Mouse (Mus musculus) telencephalon, adult 2 months (tissue): Measurements from ENCODE around the gene Myl12a.

ENCODE experiments used
- DNase-seq: peaks from one replicate; pipeline ENCODE4 v3.0.0-alpha.2; 2011; ENCODE audit warnings: low read depth, low spot score

Gene Myl12a

GRCm38 (mm10) chr17:71010646-71011242, 8.1 kb upstream of the Myl12a start:
- no peak for DNase-seq

- DNase-seq = no peak
Measured at GRCm38 (mm10) chr17:71009751-71010150, 7.1 kb upstream of the Myl12a start.

DNA sequence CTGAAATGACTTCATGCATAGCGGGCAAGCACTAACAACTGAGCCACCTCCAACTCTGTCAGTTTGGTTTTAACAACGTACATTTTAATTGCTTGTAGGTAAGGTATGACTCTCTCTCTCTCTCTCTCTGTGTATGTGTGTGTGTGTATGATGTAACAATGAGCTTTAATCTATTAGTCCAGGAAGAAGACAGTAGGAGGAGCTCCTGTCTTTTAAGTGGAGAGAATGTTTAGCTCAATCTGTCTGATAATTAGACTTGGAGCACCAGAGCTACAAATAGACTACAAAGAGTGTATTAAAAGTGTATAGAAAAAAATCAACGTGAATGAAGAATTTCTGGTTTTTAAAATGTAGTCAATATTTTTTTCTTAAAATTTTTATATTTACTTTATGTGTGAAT, 6.0 kb upstream of the Myl12a start:
- no peak for DNase-seq

DNA sequence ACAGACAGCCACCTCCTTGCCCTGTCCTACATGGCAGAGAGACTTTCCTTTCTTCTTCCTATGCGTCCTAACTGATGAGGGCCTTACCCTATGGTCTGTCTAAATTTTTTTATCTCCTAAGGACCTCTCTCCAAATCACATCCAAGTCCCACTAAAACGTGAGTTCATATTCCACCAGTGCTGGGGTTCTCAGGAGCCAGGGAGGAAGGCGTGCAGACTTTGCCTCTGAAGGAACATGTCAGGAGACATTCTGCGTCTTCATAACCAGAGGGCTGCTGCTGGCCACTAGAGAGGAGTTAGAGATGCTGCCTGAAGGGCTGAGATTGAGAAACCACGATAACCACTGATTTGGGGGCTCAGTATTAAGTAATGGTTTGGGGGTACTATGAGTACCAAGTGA, 4.3 kb upstream of the Myl12a start:
- DNase-seq = no peak

DNA sequence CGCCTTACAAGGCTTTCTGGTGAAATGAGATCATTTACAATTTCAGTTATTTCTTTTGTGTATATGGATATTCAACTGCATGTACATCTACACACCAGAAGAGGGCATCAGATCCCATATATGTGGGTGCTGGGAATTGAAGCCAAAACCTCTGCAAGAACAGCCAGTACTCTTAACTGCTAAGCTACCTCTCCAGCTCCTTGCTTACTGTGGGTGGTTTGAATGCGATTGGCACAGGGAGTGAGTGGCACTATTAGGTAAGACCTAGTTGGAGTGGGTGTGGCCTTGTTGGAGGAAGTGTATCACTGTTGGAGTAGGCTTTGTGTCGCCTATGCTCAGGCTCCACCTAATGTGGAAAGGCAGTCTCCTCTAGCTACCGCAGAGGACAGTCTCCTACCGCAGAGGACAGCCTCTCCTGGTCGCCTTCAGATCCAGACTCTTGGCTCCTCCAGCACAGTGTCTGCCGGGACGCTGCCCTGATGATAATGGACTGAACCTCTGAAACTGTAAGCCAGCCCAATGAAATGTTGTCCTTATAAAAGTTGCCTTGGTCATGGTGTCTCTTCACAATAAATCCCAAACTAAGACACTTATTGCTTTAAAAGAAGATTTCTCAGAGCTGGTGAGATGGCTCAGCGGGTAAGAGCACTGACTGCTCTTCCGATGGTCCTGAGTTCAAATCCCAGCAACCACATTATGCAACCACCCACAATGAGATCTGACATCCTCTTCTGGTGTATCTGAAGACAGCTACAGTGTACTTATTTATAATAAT, 1.7 kb upstream of the Myl12a start:
- no peak for DNase-seq

DNA sequence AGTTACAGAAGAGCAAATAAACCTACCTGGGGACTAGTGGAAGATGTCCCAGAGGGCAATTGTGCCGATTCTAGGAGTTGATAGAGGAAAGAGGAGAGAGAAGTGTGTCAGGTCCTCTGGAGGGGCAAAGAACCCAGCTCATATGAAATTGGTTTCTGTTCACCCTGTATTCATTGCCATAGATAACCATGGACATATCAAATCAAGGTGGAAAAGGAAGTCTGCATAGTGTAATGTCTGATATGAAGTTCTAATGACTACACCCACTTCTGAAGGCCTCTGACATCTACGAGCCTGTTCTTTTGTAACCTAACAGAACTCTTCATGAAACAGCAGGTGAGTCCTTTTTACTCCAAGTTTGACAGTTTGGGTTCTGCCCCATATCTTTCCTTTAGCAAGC, 1.0 kb upstream of the Myl12a start:
- no peak for DNase-seq

- no peak for DNase-seq
Measured at GRCm38 (mm10) chr17:71003112-71003511, 434 bp upstream of the Myl12a start.

DNA sequence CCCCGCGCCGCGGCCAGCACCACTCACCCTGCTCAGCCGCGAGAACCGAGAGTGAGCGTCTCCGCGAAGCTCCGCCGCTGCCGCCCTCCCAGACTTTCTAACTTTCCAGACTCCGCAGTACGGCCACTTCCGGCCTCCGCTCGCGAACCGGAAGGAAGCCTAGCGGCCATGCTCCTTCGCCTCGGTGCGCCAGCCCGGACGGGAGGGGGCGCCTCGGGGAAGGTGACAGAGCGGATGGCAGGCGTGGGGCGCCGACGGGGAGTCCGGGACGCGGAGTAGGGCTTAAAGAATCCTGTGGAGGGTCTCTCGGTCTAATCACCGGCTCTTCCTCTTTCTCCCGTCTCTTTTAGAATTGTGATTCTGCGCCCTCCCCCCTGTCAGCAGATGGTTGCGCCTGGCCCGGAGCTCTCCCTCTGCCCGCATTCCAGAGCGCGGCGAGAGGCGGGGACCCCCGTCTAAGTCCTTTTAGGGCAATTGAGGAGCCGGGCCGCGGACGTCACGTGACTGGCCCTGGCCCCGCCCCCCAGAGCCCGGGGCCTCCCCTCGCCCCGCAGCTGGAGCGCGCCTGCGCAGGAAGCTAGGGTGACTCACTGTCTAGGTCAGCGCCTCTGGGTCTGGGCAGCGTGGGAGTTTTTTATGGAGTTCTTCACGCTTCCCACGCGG, 466 bp downstream of the Myl12a start, which contains the start of gene Myom1:
Gene Myom1, plus strand, starts transcription at position 553 of the 663 bp plus-strand sequence.
- DNase-seq = peak; percentile 89

- DNase-seq = no peak
Measured at GRCm38 (mm10) chr17:71001699-71002080, 988 bp downstream of the Myl12a start.

GRCm38 (mm10) chr17:71001067-71001466, 1.6 kb downstream of the Myl12a start:
- DNase-seq = no peak

DNA sequence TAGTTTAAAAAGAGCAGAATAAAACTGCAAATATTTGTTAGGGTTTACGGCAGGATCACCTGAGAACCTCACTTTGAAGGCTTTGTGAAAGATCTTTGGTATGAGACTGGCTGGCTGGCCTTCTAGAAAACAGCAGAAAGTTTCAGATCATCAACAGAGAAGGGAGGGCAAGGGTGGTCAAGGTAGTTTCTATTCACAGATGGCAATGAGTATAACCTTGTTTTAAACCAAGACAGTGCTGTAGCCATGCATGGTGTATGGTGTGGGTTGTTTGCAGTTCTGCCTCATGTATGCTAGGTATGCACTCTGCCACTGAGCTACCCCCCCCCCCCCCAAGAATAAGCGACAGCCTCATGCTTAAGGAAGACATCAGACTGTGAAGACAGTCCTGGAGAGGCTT, 2.4 kb downstream of the Myl12a start:
- no peak for DNase-seq

- no peak for DNase-seq
Measured at GRCm38 (mm10) chr17:70999187-70999586, 3.5 kb downstream of the Myl12a start.

DNA sequence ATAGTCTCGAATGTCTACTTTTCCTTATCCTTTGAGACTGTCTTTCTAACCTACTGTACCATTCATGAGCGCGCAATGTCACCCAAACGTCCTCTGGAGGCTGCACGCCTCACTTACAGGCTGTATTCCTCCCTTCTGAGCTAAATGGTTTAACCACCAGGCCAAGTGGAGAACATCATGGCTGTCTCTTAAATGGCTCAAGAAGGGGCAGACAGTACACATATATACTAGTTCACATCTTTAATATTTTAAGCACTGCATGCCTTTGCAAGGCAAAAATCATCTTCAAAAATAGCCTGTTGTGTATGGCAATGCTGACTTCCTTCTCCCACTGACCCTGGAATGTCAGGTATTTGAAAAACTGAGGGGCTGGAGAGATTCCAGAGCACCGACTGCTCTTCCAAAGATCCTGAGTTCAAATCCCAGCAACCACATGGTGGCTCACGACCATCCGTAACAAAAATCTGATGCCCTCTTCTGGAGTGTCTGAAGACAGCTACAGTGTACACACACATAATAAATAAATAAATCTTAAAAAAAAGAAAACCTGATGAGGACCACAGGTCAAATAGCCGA, 4.2 kb downstream of the Myl12a start:
- DNase-seq = no peak

DNA sequence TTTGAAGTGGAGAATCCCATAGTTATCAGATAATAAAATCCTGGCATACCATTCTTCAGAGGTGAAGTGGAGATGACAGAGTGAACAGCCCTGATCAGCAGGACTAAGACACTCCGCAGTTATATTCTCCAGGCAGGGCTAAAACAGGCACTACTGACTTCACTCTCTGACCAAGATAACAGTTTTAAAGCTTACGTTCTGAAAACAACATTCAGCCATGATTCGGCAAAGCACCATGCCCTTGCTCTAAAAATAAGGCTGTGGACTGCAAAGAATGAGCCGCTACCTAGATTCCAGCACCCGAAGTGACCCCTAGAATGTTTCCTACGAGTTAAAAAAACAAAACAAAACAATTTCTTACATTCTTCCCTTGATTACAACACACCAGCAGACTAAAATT, 4.8 kb downstream of the Myl12a start:
- DNase-seq = no peak

- DNase-seq = no peak
Measured at GRCm38 (mm10) chr17:70995551-70995950, 7.1 kb downstream of the Myl12a start.

- DNase-seq = no peak
Measured at GRCm38 (mm10) chr17:70994671-70995070, 8.0 kb downstream of the Myl12a start.

DNA sequence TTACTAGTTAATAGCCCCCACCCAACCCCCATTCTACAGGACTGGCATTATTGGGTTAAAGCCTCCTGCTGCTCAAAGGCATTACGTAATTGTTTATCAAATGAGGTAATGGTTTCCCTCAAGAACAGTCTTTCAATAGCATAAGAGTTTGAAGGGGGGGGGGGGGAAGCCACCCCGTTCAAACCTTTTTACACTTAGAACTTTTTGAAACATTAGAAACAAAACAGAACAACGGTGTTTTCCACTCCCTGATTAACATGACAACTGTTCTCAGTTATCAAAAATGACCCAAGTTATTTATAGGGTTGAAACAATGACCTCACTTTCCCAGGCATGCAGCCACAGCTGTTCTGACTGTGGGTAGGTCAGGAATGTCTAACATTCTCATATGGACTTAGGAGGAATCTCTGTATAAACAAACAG, 9.3 kb downstream of the Myl12a start:
- no peak for DNase-seq

DNA sequence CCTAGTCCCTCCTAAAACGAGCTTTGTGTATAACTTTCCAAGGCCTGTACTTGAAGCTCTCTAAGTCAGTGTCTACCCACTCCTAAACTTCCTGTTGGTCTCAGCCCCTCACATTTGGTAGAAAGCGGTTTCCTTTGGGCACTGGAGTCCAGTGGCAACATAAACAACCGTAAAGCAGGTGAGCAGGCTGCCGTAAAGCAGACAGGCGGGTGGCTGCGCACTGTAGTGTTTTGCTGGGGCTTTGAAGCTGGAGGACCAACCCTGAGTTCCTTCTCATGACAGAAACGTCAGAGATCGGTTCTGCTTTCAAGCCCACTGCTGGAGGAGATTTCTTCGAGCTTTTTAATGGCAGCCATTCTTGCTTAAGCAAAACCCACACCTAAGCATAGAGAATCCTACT, 10.0 kb downstream of the Myl12a start:
- DNase-seq = no peak

GRCm38 (mm10) chr17:70991706-70992625, 10.7 kb downstream of the Myl12a start:
- DNase-seq = no peak

DNA sequence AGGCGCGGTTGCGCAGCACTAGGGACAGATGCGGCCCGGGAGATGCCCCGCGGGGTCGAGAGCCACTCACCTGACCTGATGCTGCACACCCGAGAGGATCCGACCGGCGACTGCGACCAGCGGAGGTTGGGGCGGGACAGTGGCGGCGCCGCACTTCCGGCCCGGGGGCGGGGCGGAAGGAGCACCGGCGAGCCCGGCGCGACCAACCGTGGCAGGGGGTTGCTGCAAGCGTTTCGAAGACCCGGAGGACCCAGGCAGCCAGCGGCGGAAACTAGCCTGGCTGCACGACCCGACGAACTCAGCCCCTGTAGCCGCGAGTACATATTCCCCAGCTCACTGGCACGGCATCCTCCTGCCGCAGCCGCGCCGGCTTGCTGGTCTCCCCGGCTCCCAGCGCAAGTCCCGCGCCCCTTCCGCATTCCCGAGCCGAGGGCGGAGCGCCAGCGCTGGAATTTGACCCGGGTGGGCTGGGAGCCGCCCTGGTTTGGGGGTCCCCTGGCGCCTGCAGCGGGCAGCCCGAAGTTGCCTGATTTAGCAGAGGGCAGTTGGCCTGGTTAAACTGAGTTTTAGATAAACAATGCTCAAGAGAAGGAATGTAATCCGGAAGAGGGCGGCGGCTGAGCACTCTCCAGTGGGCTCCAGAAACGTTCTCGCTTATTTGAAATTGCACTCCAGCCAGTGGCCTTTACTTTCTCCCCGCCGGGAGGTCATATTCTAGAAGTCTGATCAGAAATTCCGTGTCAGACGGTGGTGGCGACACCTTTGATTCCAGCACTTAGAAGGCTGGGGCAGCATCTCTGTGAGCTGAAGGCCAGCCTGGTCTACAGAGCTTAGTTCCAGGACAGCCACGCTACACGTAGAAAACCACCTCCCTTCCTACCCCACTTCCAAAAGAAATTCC, 12.0 kb downstream of the Myl12a start:
- DNase-seq = peak; percentile 65
